Mouse (Mus musculus): ENCODE data around the gene Mboat1. TPM values are rescaled to one million over a fixed set of nuclear protein-coding genes. Genes with fewer than 3 reads are reported as not detected.

Gene Mboat1
- polyA plus RNA-seq (2014; fragmentation: Nextera tagmentation; extraction: Ambion mirVana): 2.8 and 3.1 TPM in 2 replicates

- under 1% methylated on average over 47 of the region's 55 CpGs for WGBS
- Histone ChIP-seq H3K4me2 (replicated peaks) (peak within 1 kb of the TSS; percentile 95), H3K27ac (no peak within 1 kb of the TSS), H3K9me3 (ENCODE audit: control insufficient read depth, low read length) (no peaks in the 10 kb centered on the region), H3K36me3 (replicated peaks; ENCODE audit: control insufficient read depth, insufficient read depth) (no peaks in the 10 kb centered on the region), H3K4me1 (replicated peaks; ENCODE audit: control insufficient read depth, insufficient read depth, low read length) (no peaks in the 10 kb centered on the region; the same call in 1 of the 2 replicates), H3K4me3 (replicated peaks; ENCODE audit: low read length) (peak within 1 kb of the TSS; percentile 70), H3K27me3 (ENCODE audit: control insufficient read depth, insufficient read depth, low read length) (peaks cover 20% of the 10 kb centered on the region; the same call in 1 of the 2 replicates), H3K9ac (peak within 1 kb of the TSS; percentile 74)
- ATAC-seq (ENCODE audit: low FRiP score) (peak; percentile 91), DNase-seq (ENCODE audit: low spot score) (peak; percentile 46)
Observed at GRCm38 (mm10) chr13:30136243-30136922, at the start of gene Mboat1. Gene Mboat1 (plus strand): TSS chr13:30136489.

- WGBS: 35% methylated on average over 2 of the region's 2 CpGs
- ATAC-seq (ENCODE audit: low FRiP score): no peak
Observed at GRCm38 (mm10) chr13:30093086-30093485, 43.2 kb upstream of the Mboat1 start.

GRCm38 (mm10) chr13:30095851-30096250 lies 40.4 kb upstream of the Mboat1 start:
- 71% methylated on average over 4 of the region's 4 CpGs for WGBS
- DNase-seq (ENCODE audit: low spot score): no peak
- no peaks in the 10 kb centered on the region for H3K27me3 ChIP-seq (ENCODE audit: control insufficient read depth, insufficient read depth, low read length)

More at GRCm38 (mm10) chr13:30093086-30093485, 43.2 kb upstream of the Mboat1 start:
- no peaks in the 10 kb centered on the region for H3K27me3 ChIP-seq (ENCODE audit: control insufficient read depth, insufficient read depth, low read length)
- no peak overlapping the region for H3K4me3 ChIP-seq (replicated peaks; ENCODE audit: low read length)
- no peaks in the 10 kb centered on the region for H3K36me3 ChIP-seq (replicated peaks; ENCODE audit: control insufficient read depth, insufficient read depth)
- no peak overlapping the region for H3K27ac ChIP-seq
- DNase-seq (ENCODE audit: low spot score): no peak
- H3K9me3 ChIP-seq (ENCODE audit: control insufficient read depth, low read length): no peaks in the 10 kb centered on the region
- H3K4me1 ChIP-seq (replicated peaks; ENCODE audit: control insufficient read depth, insufficient read depth, low read length): no peaks in the 10 kb centered on the region
- H3K9ac ChIP-seq: no peak overlapping the region
- no peak overlapping the region for H3K4me2 ChIP-seq (replicated peaks)

GRCm38 (mm10) chr13:30096536-30096935 lies 39.8 kb upstream of the Mboat1 start:
- WGBS: 66% methylated on average over 4 of the region's 4 CpGs

More at GRCm38 (mm10) chr13:30095851-30096250, 40.4 kb upstream of the Mboat1 start:
- H3K4me2 ChIP-seq (replicated peaks): no peak overlapping the region
- no peaks in the 10 kb centered on the region for H3K4me1 ChIP-seq (replicated peaks; ENCODE audit: control insufficient read depth, insufficient read depth, low read length)
- no peak for ATAC-seq (ENCODE audit: low FRiP score)
- no peaks in the 10 kb centered on the region for H3K36me3 ChIP-seq (replicated peaks; ENCODE audit: control insufficient read depth, insufficient read depth)
- H3K4me3 ChIP-seq (replicated peaks; ENCODE audit: low read length): no peak overlapping the region
- no peak overlapping the region for H3K27ac ChIP-seq
- H3K9me3 ChIP-seq (ENCODE audit: control insufficient read depth, low read length): no peaks in the 10 kb centered on the region
- H3K9ac ChIP-seq: no peak overlapping the region

GRCm38 (mm10) chr13:30109001-30109600 lies 27.2 kb upstream of the Mboat1 start:
- H3K36me3 ChIP-seq (replicated peaks; ENCODE audit: control insufficient read depth, insufficient read depth): no peaks in the 10 kb centered on the region
- no peaks in the 10 kb centered on the region for H3K9me3 ChIP-seq (ENCODE audit: control insufficient read depth, low read length)
- 96% methylated on average over 4 of the region's 4 CpGs for WGBS
- no peak for DNase-seq (ENCODE audit: low spot score)
- no peak overlapping the region for H3K4me3 ChIP-seq (replicated peaks; ENCODE audit: low read length)
- H3K27me3 ChIP-seq (ENCODE audit: control insufficient read depth, insufficient read depth, low read length): no peaks in the 10 kb centered on the region
- no peak overlapping the region for H3K27ac ChIP-seq
- no peak overlapping the region for H3K4me2 ChIP-seq (replicated peaks)
- ATAC-seq (ENCODE audit: low FRiP score): no peak
- H3K4me1 ChIP-seq (replicated peaks; ENCODE audit: control insufficient read depth, insufficient read depth, low read length): no peaks in the 10 kb centered on the region
- H3K9ac ChIP-seq: no peak overlapping the region

More at GRCm38 (mm10) chr13:30096536-30096935, 39.8 kb upstream of the Mboat1 start:
- Histone ChIP-seq H3K4me3 (replicated peaks; ENCODE audit: low read length) (no peak overlapping the region), H3K27ac (no peak overlapping the region), H3K9ac (no peak overlapping the region), H3K36me3 (replicated peaks; ENCODE audit: control insufficient read depth, insufficient read depth) (no peaks in the 10 kb centered on the region), H3K27me3 (ENCODE audit: control insufficient read depth, insufficient read depth, low read length) (no peaks in the 10 kb centered on the region), H3K9me3 (ENCODE audit: control insufficient read depth, low read length) (no peaks in the 10 kb centered on the region), H3K4me2 (replicated peaks) (no peak overlapping the region), H3K4me1 (replicated peaks; ENCODE audit: control insufficient read depth, insufficient read depth, low read length) (no peaks in the 10 kb centered on the region)
- DNase-seq (ENCODE audit: low spot score): no peak
- no peak for ATAC-seq (ENCODE audit: low FRiP score)

GRCm38 (mm10) chr13:30115792-30116191 lies 20.5 kb upstream of the Mboat1 start:
- Histone ChIP-seq H3K4me3 (replicated peaks; ENCODE audit: low read length) (no peak overlapping the region), H3K27ac (no peak overlapping the region), H3K4me2 (replicated peaks) (no peak overlapping the region), H3K36me3 (replicated peaks; ENCODE audit: control insufficient read depth, insufficient read depth) (no peaks in the 10 kb centered on the region), H3K9ac (no peak overlapping the region), H3K9me3 (ENCODE audit: control insufficient read depth, low read length) (no peaks in the 10 kb centered on the region), H3K27me3 (ENCODE audit: control insufficient read depth, insufficient read depth, low read length) (no peaks in the 10 kb centered on the region), H3K4me1 (replicated peaks; ENCODE audit: control insufficient read depth, insufficient read depth, low read length) (no peaks in the 10 kb centered on the region)
- DNase-seq (ENCODE audit: low spot score): no peak
- 89% methylated on average over 5 of the region's 5 CpGs for WGBS
- no peak for ATAC-seq (ENCODE audit: low FRiP score)

- no peak for DNase-seq (ENCODE audit: low spot score)
- Histone ChIP-seq H3K4me1 (replicated peaks; ENCODE audit: control insufficient read depth, insufficient read depth, low read length) (no peaks in the 10 kb centered on the region; the same call in 1 of the 2 replicates), H3K4me3 (replicated peaks; ENCODE audit: low read length) (peak overlapping the region; percentile 70), H3K9me3 (ENCODE audit: control insufficient read depth, low read length) (no peaks in the 10 kb centered on the region), H3K9ac (peak overlapping the region; percentile 74; the same call in 1 of the 2 replicates), H3K27ac (no peak overlapping the region), H3K27me3 (ENCODE audit: control insufficient read depth, insufficient read depth, low read length) (peaks cover 20% of the 10 kb centered on the region; the same call in 1 of the 2 replicates), H3K4me2 (replicated peaks) (peak overlapping the region; percentile 95), H3K36me3 (replicated peaks; ENCODE audit: control insufficient read depth, insufficient read depth) (no peaks in the 10 kb centered on the region)
- 33% methylated on average over 13 of the region's 13 CpGs for WGBS
- ATAC-seq (ENCODE audit: low FRiP score): no peak
Observed at GRCm38 (mm10) chr13:30136923-30137629, 787 bp downstream of the Mboat1 start.

- H3K27me3 ChIP-seq (ENCODE audit: control insufficient read depth, insufficient read depth, low read length): peaks cover 20% of the 10 kb centered on the region; the same call in 1 of the 2 replicates
- DNase-seq (ENCODE audit: low spot score) (no peak), ATAC-seq (ENCODE audit: low FRiP score) (no peak)
- H3K27ac ChIP-seq: no peak overlapping the region
- no peak overlapping the region for H3K9ac ChIP-seq
- no peak overlapping the region for H3K4me2 ChIP-seq (replicated peaks)
- H3K36me3 ChIP-seq (replicated peaks; ENCODE audit: control insufficient read depth, insufficient read depth): no peaks in the 10 kb centered on the region
- no peaks in the 10 kb centered on the region; the same call in 1 of the 2 replicates for H3K4me1 ChIP-seq (replicated peaks; ENCODE audit: control insufficient read depth, insufficient read depth, low read length)
- WGBS: 92% methylated on average over 6 of the region's 6 CpGs
- no peaks in the 10 kb centered on the region for H3K9me3 ChIP-seq (ENCODE audit: control insufficient read depth, low read length)
- no peak overlapping the region for H3K4me3 ChIP-seq (replicated peaks; ENCODE audit: low read length)
Observed at GRCm38 (mm10) chr13:30137951-30138350, 1.7 kb downstream of the Mboat1 start.

- H3K4me2 ChIP-seq (replicated peaks): no peak overlapping the region
- H3K9me3 ChIP-seq (ENCODE audit: control insufficient read depth, low read length): no peaks in the 10 kb centered on the region
- 91% methylated on average over 5 of the region's 5 CpGs for WGBS
- no peak overlapping the region for H3K4me3 ChIP-seq (replicated peaks; ENCODE audit: low read length)
- H3K36me3 ChIP-seq (replicated peaks; ENCODE audit: control insufficient read depth, insufficient read depth): no peaks in the 10 kb centered on the region
- DNase-seq (ENCODE audit: low spot score) (no peak), ATAC-seq (ENCODE audit: low FRiP score) (no peak)
- no peak overlapping the region for H3K9ac ChIP-seq
- H3K27me3 ChIP-seq (ENCODE audit: control insufficient read depth, insufficient read depth, low read length): peaks cover 14% of the 10 kb centered on the region; the same call in 1 of the 2 replicates
- no peaks in the 10 kb centered on the region; the same call in 1 of the 2 replicates for H3K4me1 ChIP-seq (replicated peaks; ENCODE audit: control insufficient read depth, insufficient read depth, low read length)
- no peak overlapping the region for H3K27ac ChIP-seq
Observed at GRCm38 (mm10) chr13:30140149-30140548, 3.9 kb downstream of the Mboat1 start.

All from hindbrain, embryonic 14.5 days (tissue).